Comparison of ENCODE assay signal across 9 mouse cellular contexts in genomic region chr2:50066246-50066967, GRCm38 (mm10). TPM values are rescaled to one million over a fixed set of nuclear protein-coding genes. Genes with fewer than 3 reads are reported as not detected.
DNase-seq lines count a peak whose midpoint lies in the region; ATAC-seq and TF ChIP-seq lines count a peak whose summit lies in the region.
"Had no signal": no experiment of that assay in that cellular context is flagged by ENCODE, and none has a peak within 500 bp of the region (broad histone marks: within the 10 kb centered on the region; RNA-seq: fewer than 3 reads in every experiment).

Lypd6 (plus strand) TSS chr2:50066429.

- no peaks in the 10 kb centered on the region for H3K9me3 ChIP-seq in forebrain, embryonic 14.5 days (replicated peaks; ENCODE audit: control insufficient read depth, low read length)
- H3K9me3 ChIP-seq in heart, postnatal 0 days (replicated peaks; ENCODE audit: control insufficient read depth, low read length): no peaks in the 10 kb centered on the region
- H3K9me3 ChIP-seq in liver, embryonic 16.5 days (replicated peaks; ENCODE audit: control insufficient read depth, low read length): no peaks in the 10 kb centered on the region
- no peaks in the 10 kb centered on the region for H3K9me3 ChIP-seq in neural tube, embryonic 13.5 days

- H3K4me2 ChIP-seq in forebrain, embryonic 14.5 days (ENCODE audit: low read length): peak within 1 kb of the TSS; percentile 93
- H3K4me2 ChIP-seq in heart, postnatal 0 days (ENCODE audit: low read depth, low read length): peak within 1 kb of the TSS; percentile 73
- H3K4me2 ChIP-seq in liver, embryonic 16.5 days (ENCODE audit: low read depth, low read length): peak within 1 kb of the TSS; percentile 61
- peak within 1 kb of the TSS; percentile 95 for H3K4me2 ChIP-seq in neural tube, embryonic 13.5 days

- H3K4me3 ChIP-seq in forebrain, embryonic 14.5 days (ENCODE audit: low read depth, low read length): peak within 1 kb of the TSS; percentile 75
- H3K4me3 ChIP-seq in heart, postnatal 0 days (ENCODE audit: low read depth, low read length): peak within 1 kb of the TSS; percentile 54
- H3K4me3 ChIP-seq in liver, embryonic 16.5 days (ENCODE audit: low read depth, low read length): peak within 1 kb of the TSS; percentile 58
- peak within 1 kb of the TSS; percentile 56 for H3K4me3 ChIP-seq in neural tube, embryonic 13.5 days

- no peak within 1 kb of the TSS; the same call in 1 of the 2 replicates for H3K27ac ChIP-seq in forebrain, embryonic 14.5 days (ENCODE audit: low read depth, low read length)
- H3K27ac ChIP-seq in heart, postnatal 0 days (ENCODE audit: low read depth): no peak within 1 kb of the TSS
- H3K27ac ChIP-seq in liver, embryonic 16.5 days (ENCODE audit: low read length): no peak within 1 kb of the TSS
- peak within 1 kb of the TSS; percentile 33; the same call in 1 of the 2 replicates for H3K27ac ChIP-seq in neural tube, embryonic 13.5 days (replicated peaks)

- WGBS in forebrain, embryonic 14.5 days: under 1% methylated on average over 67 of the region's 76 CpGs
- WGBS in heart, postnatal 0 days: under 1% methylated on average over 59 of the region's 76 CpGs
- WGBS in liver, embryonic 16.5 days (ENCODE audit: insufficient replicate concordance): under 1% methylated on average over 76 of the region's 76 CpGs
- WGBS in neural tube, embryonic 13.5 days: under 1% methylated on average over 67 of the region's 76 CpGs

- peak within 1 kb of the TSS; percentile 71 for H3K9ac ChIP-seq in forebrain, embryonic 14.5 days (ENCODE audit: low read length)
- 0 out of 2 replicates have a peak within 1 kb of the TSS, but pooled peaks have one; percentile 1 for H3K9ac ChIP-seq in heart, postnatal 0 days (replicated peaks; ENCODE audit: low read depth, low read length)
- H3K9ac ChIP-seq in liver, embryonic 16.5 days (ENCODE audit: low read depth, low read length): no peak within 1 kb of the TSS
- H3K9ac ChIP-seq in neural tube, embryonic 13.5 days: peak within 1 kb of the TSS; percentile 66

- TF ChIP-seq EP300 in heart, postnatal 0 days (IDR thresholded peaks at IDR 0.05; ENCODE audit: low read depth): no peak

- H3K27me3 ChIP-seq in forebrain, embryonic 14.5 days (replicated peaks; ENCODE audit: control insufficient read depth, insufficient read depth, low read length): no peaks in the 10 kb centered on the region
- 0 out of 2 replicates have a peak, but pooled peaks cover 5% of the 10 kb centered on the region for H3K27me3 ChIP-seq in heart, postnatal 0 days (ENCODE audit: control insufficient read depth, insufficient read depth, low read length)
- peaks cover 23% of the 10 kb centered on the region for H3K27me3 ChIP-seq in liver, embryonic 16.5 days (ENCODE audit: control insufficient read depth, insufficient read depth, low read depth, low read length)
- H3K27me3 ChIP-seq in neural tube, embryonic 13.5 days: peaks cover 15% of the 10 kb centered on the region

- no peaks in the 10 kb centered on the region for H3K36me3 ChIP-seq in forebrain, embryonic 14.5 days (ENCODE audit: control insufficient read depth, insufficient read depth, low read length)
- no peaks in the 10 kb centered on the region for H3K36me3 ChIP-seq in heart, postnatal 0 days (replicated peaks; ENCODE audit: control insufficient read depth, insufficient read depth, low read length)
- H3K36me3 ChIP-seq in liver, embryonic 16.5 days (ENCODE audit: control insufficient read depth, insufficient read depth): no peaks in the 10 kb centered on the region
- H3K36me3 ChIP-seq in neural tube, embryonic 13.5 days: no peaks in the 10 kb centered on the region

- H3K4me1 ChIP-seq in forebrain, embryonic 14.5 days (ENCODE audit: control insufficient read depth, insufficient read depth, low read length): peaks cover 5% of the 10 kb centered on the region
- no peaks in the 10 kb centered on the region for H3K4me1 ChIP-seq in heart, postnatal 0 days (ENCODE audit: control insufficient read depth, insufficient read depth)
- H3K4me1 ChIP-seq in liver, embryonic 16.5 days (ENCODE audit: control insufficient read depth, low read depth, low read length): no peaks in the 10 kb centered on the region
- H3K4me1 ChIP-seq in neural tube, embryonic 13.5 days (replicated peaks): peaks cover 15% of the 10 kb centered on the region

- DNase-seq in cerebellum, adult 18-20 months: peak; percentile 12 to 15
- no peak for DNase-seq in cerebellum, adult 8-10 months
- DNase-seq in forebrain, embryonic 14.5 days (ENCODE audit: low spot score): peak; percentile 83
- peak; percentile 62 for DNase-seq in heart, postnatal 0 days (ENCODE audit: low spot score)
- DNase-seq in kidney, postnatal 36 days: peak; percentile 58 to 74
- peak; percentile 3 to 32 for DNase-seq in thymus, postnatal 36 days

- no peak for TF ChIP-seq CTCF in heart, postnatal 0 days (IDR thresholded peaks at IDR 0.05; ENCODE audit: low read depth)

- peak; percentile 95 for ATAC-seq in forebrain, embryonic 14.5 days
- peak; percentile 94 for ATAC-seq in heart, postnatal 0 days (ENCODE audit: insufficient read depth, low read depth)
- peak; percentile 81 for ATAC-seq in liver, embryonic 16.5 days (ENCODE audit: low read depth)
- ATAC-seq in neural tube, embryonic 13.5 days (ENCODE audit: low read depth): peak; percentile 96

RNA-seq across cellular contexts. Expression of gene Lypd6, which starts in this region (rescaled TPM):
- polyA plus RNA-seq in forebrain, embryonic 14.5 days (2014; fragmentation: Nextera tagmentation; extraction: Ambion mirVana): 15.9 and 16.5 TPM in 2 replicates
- total RNA-seq in heart, postnatal 0 days (2014; rRNA removed; ENCODE audit: low replicate concordance): 1.7 TPM in 1 of 2 replicates, not detected in the other
- 0.52 and 0.75 TPM in 2 replicates for polyA plus RNA-seq in heart, postnatal 0 days (2015; fragmentation: Nextera tagmentation; extraction: Ambion mirVana)
- 0.08 and 0.65 TPM in 2 replicates for polyA plus RNA-seq in liver, embryonic 16.5 days (2015; fragmentation: Nextera tagmentation; extraction: Ambion mirVana)
- polyA plus RNA-seq in neural tube, embryonic 13.5 days (2015; fragmentation: Nextera tagmentation; extraction: Ambion mirVana): 5.9 and 6.4 TPM in 2 replicates
- total RNA-seq: neutrophil, adult 5-6 weeks had no signal

Comparison
In these comparisons a context has a peak if more than half of its experiments do, and no peak if none do; other contexts are left out.
1. Peak in ATAC-seq, H3K4me3 ChIP-seq and H3K4me2 ChIP-seq in liver, embryonic 16.5 days; RNA of the gene not detected or under 1 TPM.